Mouse (Mus musculus) erythroblast, adult 5-6 weeks (primary cell): Measurements from ENCODE around the gene Rcan2. TPM values are rescaled to one million over a fixed set of nuclear protein-coding genes. Genes with fewer than 3 reads are reported as not detected.

Source experiments
- ATAC-seq: replicated peaks from 2 replicates; pipeline ENCODE4 v1.8.0; 2016; ENCODE audit warnings: moderate number of reproducible peaks, mild to moderate bottlenecking, moderate TSS enrichment, inconsistent platforms; ENCODE audit not compliant: poor library complexity, low FRiP score, severe bottlenecking
- total RNA-seq, 2 experiments: library from RNA; stranded (forward) in 1 of 2; stranded (reverse) in 1 of 2; fragments of 150-400 nt in 1 of 2; fragments of 200-764, 138-1000 nt in 1 of 2; gene quantifications; 2 replicates each; pipeline versions ENCODE4 v1.2.3 to v1.2.4; 2015 to 2017; ENCODE audit warnings: low replicate concordance in 2 of 2

The Rcan2 gene
- total RNA-seq, 2 experiments from 2014 or later = not detected

- ATAC-seq = no peak
Measured at GRCm38 (mm10) chr17:44004401-44004800, 203.2 kb downstream of the Rcan2 start.

GRCm38 (mm10) chr17:44007411-44007810 is 206.3 kb downstream of the Rcan2 start:
- no peak for ATAC-seq

GRCm38 (mm10) chr17:44011917-44012316 is 210.8 kb downstream of the Rcan2 start:
- no peak for ATAC-seq

GRCm38 (mm10) chr17:44013756-44014510 is 212.8 kb downstream of the Rcan2 start:
- no peak for ATAC-seq

- ATAC-seq = no peak
Measured at GRCm38 (mm10) chr17:44016314-44016713, 215.2 kb downstream of the Rcan2 start.

GRCm38 (mm10) chr17:44020707-44021220 is 219.6 kb downstream of the Rcan2 start:
- no peak for ATAC-seq

- ATAC-seq = no peak
Measured at GRCm38 (mm10) chr17:44023842-44024241, 222.7 kb downstream of the Rcan2 start.

GRCm38 (mm10) chr17:44025011-44025410 is 223.9 kb downstream of the Rcan2 start:
- no peak for ATAC-seq

GRCm38 (mm10) chr17:44025935-44026334 is 224.8 kb downstream of the Rcan2 start:
- ATAC-seq = no peak

GRCm38 (mm10) chr17:44026378-44026777 is 225.2 kb downstream of the Rcan2 start:
- no peak for ATAC-seq

GRCm38 (mm10) chr17:44026786-44027185 is 225.6 kb downstream of the Rcan2 start:
- no peak for ATAC-seq

- ATAC-seq = no peak
Measured at GRCm38 (mm10) chr17:44027311-44027710, 226.2 kb downstream of the Rcan2 start.

- no peak for ATAC-seq
Measured at GRCm38 (mm10) chr17:44029616-44030015, 228.5 kb downstream of the Rcan2 start.

GRCm38 (mm10) chr17:44030776-44031587 is 229.8 kb downstream of the Rcan2 start:
- no peak for ATAC-seq

GRCm38 (mm10) chr17:44035005-44035404 is 233.9 kb downstream of the Rcan2 start:
- no peak for ATAC-seq

- ATAC-seq = no peak
Measured at GRCm38 (mm10) chr17:44038656-44039055, 237.5 kb downstream of the Rcan2 start.

GRCm38 (mm10) chr17:44040449-44040848 is 239.3 kb downstream of the Rcan2 start:
- ATAC-seq = no peak

- no peak for ATAC-seq
Measured at GRCm38 (mm10) chr17:44042301-44042700, 241.2 kb downstream of the Rcan2 start.

GRCm38 (mm10) chr17:44042861-44043260 is 241.7 kb downstream of the Rcan2 start:
- ATAC-seq = no peak

- no peak for ATAC-seq
Measured at GRCm38 (mm10) chr17:44053427-44053826, 252.3 kb downstream of the Rcan2 start.

- ATAC-seq = no peak
Measured at GRCm38 (mm10) chr17:44057123-44057522, 256.0 kb downstream of the Rcan2 start.
